Mouse (Mus musculus) cerebellum, postnatal 25 days (tissue): Measurements from ENCODE around the gene Cdh8.

ENCODE experiments used
- DNase-seq, 2 experiments: peaks; one replicate each; pipeline ENCODE4 v3.0.0; 2021; ENCODE audit warnings: mixed read lengths in 2 of 2

Gene Cdh8

DNA sequence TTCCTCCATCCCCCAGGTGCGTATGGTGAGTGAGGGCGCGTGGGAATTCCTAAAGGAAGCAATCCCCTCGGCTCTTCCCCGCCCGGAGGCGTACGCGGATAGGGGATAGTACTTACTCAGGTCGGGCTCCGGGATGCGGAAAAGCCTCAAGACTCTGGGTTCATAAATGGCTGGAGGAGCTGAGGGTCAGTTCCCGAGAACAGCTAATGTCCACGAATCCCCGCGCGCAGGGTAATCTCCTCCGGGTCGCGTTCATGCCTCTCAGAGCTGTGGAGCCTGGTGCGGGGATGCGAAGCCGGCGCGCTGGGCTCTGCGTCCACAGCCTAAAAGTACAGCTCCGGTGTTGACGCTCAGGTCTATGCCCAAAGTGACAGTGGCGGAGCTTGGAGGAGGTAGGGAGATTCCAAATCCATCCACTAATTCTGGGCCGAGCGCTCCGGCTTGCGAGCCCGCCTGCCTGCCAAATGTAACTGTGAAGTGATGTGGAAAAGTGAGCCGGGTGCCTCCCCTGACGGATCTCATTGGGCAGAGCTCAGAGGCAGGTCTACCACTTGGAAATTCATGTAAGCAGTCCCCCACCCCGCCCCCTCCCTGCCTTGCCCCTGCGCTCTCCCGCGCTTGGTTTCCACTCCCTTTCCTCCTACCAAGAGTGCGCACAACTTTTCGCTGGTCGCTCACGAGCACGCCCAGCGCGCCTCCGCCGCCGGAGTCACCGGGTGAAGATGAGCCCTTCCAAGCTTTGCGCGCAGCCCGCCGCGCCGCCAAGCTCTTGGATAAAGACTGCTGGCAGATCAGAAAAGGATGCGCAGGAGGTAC lies at the start of gene Cdh8:
Gene Cdh8 (minus strand): TSS at position 506 of the 816 bp plus-strand sequence.
- peak; percentile 91 for DNase-seq

DNA sequence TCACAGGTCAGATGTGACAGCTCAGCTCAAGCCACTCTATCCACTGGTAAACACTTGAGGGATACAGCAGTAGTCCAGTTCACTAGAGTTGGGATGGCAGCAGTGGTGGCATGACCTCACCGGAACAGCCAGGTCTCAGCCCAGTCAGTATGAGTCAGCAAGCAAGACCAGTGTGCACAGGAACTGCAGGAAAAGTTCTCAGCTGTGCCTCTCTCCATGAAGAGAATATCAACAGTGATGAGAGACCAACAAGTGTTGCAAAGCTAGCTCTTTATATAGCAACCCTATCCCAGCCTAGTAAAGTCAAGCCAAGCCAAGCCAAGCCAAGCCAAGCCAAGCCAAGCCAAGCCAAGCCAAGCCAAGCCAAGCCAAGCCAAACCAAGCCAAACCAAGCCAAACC lies 30.2 kb upstream of the Cdh8 start:
- DNase-seq, result no peak

DNA sequence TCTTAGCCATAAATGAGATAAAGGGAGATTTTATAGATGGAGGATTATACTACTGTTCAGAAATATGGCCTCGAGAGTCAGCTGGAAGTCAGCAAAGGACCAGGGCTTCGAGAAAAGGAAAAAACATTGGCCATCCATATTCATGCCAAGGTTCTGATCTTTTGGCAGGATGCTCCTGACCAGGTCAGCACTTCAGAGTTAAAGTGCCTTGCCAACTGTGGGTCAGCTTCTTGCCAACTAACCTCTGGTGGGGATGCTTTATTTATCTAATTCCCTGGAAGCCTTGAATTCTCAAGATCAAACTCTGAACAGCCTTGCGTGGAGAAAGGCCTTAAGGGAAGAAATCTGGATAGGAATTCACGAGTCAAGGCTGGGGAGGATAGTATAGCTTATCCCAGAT lies 9.6 kb upstream of the Cdh8 start:
- peak in 1 of 2 experiments; percentile 27 for DNase-seq

DNA sequence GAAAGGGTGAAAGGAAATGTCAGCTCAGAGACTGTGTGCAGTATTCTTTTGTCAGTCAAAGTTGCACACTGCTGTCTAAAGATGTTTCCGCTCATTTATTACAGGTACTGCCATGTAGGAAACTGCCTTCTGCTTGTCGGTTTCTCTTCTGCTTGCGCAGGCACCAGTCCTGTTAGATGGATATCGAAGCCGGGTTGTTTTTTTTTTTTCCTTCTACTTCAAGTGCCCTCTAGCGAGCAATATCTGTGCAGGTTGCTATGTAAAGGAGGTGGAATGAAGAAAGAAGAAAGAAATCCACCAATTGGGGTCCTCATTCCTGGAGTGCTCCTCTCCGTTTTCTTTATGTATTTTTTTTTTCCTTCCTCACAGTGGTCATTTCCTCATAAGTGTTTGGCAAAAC lies 5.2 kb upstream of the Cdh8 start:
- DNase-seq, result peak; percentile 47 to 59

DNA sequence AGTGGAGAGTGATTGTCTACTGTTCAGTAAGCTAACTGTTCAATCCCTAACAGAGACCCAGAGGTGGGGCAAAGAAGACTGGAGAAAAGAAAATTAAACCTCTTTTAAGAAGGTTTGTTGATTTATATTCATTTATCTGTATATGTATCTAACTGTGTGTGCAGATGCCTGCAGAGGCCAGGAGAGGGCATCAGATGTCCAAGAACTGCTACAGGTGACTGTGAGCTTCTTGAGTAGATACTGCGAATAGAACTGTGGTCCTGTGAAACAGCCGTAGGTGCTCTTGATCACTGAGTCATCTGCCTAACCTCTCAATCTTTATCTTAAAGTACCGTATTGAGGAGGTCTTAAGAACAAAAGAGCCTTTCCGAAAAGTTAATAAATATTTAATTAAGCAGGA lies 3.5 kb upstream of the Cdh8 start:
- DNase-seq, result no peak

DNA sequence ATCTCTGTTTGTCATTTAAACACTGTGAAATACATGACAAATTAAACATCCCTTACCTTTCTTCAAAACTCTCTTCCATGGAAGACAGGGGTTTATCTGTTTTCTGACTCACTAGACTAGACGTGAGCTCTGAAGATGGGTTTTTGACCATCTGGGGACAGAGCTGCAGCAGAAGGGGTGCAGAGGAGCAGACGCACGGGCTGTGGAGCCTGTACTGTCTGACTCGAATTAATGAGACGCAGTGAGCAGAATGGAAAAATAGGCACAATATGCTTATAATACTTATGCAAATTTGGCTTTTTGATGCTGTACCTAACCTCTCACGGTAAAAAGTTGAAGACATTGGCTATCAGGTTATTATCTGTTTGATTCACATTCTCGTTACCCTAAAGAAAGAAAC lies 1.2 kb upstream of the Cdh8 start:
- DNase-seq, result peak in 1 of 2 experiments; percentile 32

DNA sequence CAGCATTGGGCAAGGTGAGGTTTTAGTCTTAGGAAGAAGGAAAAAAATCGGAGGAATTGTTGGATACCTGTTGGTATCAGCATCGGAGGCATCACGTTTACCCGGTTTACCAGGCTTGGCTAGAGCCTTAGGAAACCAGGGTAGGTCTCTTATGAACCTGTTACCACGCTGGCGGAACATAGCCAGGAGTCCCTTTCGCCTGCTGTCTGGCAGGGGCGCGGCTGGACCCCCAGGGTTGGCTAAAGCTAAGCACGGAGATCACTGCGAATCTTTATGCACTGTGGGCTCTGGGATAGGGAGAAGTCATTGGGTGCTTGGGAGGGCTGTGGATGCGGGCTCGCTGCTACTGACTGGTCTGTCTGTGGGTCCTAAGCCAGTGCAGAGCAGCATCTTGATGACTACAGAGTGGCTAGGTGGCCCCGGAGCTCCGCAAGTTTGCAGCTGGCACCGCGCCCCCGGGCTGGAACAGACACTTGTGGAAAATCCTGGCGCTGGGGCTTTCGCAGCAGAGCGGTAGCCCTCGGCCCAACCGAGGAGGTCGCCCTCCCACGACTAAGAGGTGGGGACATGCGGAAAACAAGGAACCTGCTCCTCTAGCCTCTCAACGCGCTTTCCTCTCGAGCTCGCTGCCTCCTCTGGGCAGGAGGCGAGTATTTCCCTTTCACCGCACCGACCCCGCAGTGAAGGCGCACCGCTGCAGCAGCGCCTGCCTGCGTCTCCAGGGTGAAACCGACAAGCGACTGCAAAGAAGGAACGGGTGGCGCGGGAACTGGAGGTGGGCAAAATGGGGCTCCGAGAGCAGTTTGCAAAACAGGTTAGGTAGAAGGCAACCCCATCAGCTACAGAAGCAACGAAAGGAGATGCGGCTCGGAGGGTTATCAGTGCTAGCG lies 950 bp downstream of the Cdh8 start:
- DNase-seq, result peak; percentile 83

DNA sequence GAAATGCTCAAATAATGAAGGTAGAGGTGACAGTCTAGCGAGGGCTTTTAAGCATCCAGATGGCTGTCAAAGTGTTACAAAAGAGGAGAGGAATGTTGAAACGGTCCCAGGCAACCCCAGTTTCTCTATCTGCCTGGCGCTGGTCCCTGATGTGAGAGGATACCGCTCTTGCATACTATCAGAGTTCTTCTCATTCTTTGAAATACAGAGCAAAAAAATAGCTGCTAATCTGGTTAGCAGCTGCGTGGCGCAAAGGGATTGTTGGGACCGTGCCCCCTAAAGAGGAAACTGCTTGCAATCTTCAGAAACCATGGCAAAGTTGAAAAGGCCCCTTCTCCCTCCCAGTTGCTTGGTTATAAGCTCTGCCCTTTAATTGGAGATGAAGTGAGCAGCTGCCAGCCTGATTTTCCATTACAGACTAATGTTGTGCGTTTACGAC lies 1.8 kb downstream of the Cdh8 start:
- peak; percentile 51 to 59 for DNase-seq

DNA sequence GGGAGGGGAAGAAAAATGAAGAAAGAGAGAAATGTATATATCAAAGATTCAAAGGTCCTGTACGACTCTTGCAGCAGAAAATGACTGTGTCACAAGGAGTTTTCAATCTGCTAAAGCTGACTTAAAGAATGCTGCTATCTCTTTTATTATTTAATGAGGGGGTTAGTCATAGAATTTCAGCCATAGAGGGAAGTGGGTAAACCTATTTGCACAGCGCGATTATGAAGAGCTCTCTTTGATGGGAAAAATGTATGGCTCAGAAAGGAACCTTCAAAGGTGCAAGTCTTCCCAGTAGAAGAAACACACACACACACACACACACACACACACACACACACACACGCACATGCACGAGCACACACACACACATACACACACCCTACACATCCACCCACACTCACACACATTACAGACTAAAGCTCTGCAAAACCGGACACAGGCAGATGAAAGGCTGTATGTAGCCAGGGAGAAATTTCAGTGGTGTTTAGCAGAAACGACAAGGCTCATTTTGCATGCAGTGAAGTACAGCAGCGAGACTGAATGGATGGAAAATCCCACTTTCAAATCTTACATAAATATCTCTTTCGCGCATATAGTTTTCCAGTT lies 2.3 kb downstream of the Cdh8 start:
- DNase-seq, result peak; percentile 31 to 46

DNA sequence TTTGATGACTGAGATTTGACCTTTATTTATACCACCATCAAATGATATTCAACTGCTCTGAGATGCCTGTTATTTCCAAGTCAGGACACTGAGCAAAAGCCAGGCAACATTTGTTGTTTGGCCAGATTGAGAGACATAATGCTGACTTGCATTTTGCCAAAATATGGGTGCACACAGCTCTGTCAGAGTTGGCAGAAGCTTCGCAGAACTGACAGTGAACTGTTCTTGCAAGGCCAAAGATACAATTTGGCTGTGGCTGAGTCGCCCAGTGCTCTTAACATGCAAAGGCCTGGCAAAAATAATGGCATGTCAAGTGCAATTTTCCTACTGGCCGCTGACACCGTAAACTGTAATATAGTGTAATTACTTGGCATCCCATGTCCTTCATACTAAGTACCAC lies 22.4 kb downstream of the Cdh8 start:
- peak; percentile 65 to 67 for DNase-seq

DNA sequence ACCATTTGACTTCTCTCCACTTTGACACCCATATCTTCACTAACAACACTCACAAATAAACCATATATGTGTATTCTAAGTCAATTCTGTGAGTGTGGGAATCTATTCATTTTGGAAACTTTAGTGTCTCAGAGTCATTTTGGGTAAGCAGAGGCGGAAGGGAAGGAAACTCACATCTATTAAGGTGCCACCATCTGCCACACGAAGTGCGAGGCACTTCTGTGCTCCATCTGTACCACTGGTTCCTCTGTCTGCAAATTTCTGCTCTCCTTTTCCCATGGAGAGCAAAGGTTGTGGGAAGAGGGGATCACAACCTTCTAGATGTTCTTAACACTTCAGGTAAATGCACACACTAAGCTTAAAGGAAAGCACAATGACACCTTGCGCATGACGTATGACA lies 46.2 kb downstream of the Cdh8 start:
- no peak for DNase-seq

DNA sequence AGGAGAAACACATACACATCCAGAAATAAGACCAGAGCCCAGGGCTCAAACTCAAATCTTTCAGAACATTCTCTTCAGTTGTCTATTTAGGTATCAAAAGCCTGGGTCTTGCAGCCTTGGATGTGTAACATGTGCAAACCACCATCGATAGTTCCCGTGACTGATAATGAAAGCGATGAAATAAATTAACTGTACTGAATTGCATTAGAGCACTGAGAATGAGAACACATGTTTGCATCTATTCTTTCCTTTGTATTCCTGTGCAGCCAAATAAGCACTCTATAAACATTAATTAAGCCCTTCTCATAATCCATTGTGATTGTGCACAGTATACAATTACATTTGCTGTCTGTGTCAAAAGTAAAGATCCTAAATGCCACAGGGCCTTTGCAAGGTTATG lies 47.1 kb downstream of the Cdh8 start:
- DNase-seq, result no peak

DNA sequence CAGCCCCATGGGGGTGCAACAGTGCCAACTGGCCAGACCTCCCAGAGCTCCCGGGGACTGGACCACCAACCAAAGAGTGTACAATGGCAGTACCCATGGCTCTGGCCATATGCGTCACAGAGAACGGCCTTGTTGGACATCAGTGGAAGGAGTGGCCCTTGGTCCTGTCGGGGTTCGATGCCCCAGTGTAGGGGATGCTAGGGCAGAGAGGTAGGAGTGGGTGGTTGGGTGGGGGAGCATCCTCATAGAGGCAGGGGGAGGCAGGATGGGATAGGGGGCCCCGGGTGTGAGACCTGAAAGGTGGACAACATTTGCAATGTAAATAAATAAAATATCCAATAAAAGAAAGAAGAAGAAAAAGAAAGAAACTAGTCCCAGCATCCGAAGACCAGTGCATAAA lies 47.8 kb downstream of the Cdh8 start:
- DNase-seq, result peak in 1 of 2 experiments; percentile 28

DNA sequence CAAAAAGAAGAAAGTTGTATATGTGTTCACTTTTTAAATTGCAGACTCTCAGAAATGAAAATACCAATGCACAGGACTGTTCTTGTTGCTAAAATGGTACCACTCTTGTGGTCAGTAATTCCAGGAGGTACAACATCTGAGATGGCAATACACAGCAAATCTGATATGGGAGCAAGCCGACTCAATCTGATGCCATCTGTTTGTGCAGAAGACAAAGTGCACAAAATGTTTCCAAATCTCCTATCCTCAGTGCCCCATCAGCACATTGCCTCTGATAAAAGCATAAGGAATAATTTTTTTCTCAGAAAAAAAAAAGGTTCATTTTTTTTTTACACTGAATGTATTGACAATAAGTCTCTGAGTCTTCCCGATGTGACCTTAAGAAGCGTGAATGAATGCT lies 62.3 kb downstream of the Cdh8 start:
- peak in 1 of 2 experiments; percentile 9 for DNase-seq

DNA sequence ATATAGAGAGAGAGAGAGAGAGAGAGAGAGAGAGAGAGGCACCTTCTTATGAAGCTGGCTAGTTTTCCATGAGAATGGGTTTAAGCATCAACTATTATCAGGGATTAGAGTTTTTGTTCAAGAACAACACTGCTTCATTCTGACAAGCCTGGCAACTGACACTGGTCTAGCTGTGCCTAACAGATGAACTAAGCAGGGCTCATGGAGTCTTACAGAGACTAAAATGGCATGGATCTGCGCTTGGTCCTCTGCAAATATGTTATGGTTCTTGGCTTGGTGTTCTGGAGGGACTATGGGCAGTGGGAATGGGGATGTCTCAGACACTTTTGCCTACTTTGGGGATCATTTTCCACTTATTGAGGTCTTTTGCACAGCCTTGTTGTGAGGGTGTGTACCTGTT lies 63.0 kb downstream of the Cdh8 start:
- peak; percentile 26 to 36 for DNase-seq

DNA sequence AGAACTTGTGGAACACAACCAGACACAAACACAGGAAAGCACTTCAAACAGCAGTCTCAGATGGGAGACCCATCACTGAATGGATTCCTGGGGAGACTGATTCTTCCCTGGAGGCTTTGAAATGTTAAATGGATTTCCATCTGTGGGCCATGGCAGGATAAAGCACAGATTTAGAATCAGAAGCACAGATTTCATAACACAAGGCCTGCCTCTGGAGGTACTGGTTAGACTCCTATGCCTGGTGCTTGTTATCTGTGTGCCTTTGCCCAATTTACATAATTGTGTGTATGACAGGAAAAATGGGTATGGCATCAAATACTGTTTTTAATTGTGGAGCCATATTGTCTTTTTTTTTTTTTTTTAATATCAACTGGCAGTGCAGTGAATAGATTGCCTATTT lies 66.8 kb downstream of the Cdh8 start:
- DNase-seq, result no peak

DNA sequence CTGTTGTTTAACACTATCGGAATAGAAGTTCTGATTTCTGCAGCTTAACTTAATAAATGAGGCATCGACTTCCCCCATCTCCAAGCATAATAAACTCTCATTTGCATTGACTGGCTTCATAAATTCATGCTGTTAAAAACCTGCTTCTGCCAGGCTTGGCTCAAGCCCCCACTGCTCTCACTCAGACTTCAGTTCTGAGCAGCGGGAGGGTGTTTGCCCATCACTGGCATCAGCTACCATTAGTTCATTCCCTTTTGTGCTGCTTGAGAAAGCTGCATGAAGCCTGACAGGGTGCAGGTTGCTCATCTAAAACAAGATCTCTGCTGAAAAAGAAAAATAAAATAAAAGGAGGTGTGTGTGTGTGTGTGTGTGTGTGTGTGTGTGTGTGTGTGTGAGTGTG lies 67.7 kb downstream of the Cdh8 start:
- DNase-seq, result peak; percentile 43 to 64

DNA sequence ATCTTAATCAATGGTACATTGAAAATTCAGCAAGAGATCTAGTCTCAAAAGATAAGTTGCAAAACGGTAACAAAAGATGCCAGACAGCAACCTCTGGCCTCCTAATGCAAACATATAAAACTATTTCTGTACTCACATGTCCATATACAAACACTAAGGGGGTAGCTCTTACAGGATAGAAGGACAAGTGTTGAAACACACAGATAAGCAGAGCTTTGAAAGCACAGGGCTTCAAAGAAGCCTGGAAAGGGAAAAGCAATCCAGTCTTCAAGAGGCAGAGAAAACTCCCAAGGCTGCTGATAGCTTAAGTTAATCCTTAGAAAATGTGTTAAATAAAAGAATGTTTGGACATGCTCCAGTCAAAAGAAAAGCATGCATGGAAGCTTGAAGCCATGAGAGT lies 77.0 kb downstream of the Cdh8 start:
- DNase-seq, result no peak

DNA sequence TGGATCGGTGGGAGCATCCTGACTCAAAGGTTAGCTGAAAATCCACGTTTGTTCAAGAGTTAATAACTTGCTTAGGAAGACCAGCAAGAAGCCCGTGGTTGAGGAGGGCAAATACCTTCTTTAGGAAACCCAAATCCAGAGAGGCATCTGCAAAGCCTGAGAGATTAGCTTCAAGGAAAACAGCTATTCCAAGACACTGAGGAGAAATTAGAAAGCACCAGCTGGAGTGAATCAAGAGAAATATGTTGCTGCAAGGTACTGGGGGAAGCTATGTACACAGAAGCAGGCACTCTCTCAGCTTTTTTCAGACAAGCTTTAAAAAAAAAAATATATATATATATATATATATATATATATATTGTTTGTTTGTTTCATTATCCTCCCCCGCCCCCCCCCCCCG lies 88.7 kb downstream of the Cdh8 start:
- no peak for DNase-seq

DNA sequence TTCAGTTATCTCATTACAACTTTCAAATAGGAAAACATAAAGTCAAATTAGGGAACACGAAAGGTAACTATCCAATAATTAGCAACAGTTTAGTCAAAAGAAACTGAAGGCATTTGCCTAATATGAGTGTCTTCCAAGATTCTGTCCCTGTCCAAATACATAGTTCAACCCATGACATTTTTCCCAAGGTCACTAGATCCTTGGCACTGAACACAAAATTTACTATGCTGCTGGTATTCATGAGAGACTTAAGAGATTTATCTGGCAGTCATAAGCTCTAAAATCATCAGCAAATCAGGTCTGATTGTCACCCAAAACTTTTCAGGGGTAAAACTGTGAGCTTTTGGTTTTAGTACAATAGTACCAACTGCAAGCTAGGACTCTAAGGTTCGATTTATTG lies 101.7 kb downstream of the Cdh8 start:
- DNase-seq, result no peak

DNA sequence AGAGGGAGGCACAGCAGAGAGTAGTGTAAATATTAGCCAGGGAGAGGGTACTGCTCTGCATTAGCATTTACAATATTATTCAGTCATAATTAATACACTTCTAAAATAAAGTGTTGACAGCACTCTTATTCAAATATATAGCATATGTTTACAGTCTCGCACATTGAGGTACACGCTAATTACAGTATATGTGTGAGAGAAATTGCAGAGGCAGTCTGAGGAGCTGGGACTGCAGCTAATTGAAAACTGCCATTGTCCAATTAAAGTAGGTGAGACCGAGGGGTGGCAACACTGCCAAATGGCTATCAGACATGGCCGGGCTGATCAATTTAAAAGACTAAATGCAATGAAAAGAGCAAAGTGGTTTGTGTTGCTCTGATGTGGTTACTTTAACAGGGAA lies 112.1 kb downstream of the Cdh8 start:
- no peak for DNase-seq

DNA sequence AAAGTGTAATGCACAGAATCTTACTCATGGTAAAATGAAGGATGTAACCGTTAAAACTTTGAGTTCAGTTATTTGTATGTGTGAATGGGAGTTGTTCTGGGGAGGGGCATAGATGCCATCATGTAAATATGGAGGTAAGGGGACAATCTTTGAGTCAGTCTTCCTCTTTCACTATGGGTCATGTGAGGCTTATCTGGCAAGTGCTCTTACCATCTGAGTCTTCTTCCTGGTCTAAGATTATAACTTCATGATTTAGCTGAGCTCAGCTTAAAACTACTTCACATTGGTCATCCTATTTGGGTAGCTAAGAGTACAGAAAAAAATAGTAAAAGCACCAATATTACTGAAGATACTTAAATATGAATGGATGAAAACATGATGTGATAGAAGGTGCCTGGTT lies 126.1 kb downstream of the Cdh8 start:
- DNase-seq, result no peak

DNA sequence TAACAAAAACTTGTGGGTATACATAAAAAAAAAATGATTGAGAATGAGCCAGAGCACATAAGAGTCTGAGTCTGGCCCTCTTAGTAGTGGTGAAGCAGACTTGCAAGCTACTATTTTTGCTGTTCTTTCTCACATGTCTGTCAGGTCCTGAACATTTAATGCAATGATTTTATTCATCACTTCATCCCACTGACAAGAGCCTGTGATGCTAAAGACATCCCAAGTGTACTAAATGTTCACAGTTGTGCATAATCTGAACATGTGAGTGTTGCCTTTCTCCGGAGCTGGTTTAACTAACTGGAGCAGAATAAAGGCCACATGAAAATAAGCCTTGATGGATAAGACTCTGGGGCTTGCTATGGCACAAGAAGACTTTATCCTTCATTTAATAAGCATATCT lies 131.2 kb downstream of the Cdh8 start:
- no peak for DNase-seq

DNA sequence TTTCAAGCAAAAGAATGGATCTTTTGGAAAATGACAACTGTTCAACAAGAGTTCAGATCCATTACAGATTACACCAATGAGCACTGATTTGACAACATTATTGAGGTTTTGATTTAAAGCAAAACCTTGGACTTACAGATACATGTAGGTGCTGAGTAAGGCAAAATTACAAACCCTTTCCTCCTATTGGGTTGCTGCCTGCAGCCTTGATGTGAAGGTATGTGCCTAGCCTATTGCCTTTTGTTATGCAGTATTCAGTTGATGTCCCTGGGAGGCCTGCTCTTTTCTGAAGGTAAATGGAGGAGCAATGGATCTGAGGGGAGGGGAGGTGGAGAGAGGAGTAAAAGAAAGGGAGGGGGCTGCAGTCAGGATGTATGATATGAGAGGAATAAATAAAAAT lies 135.9 kb downstream of the Cdh8 start:
- DNase-seq, result no peak
